Mouse (Mus musculus): ENCODE measurements at regions not wholly inside any gene's neighbourhood (a gene's known extent, or its start where the extent isn't known, plus 50 kb on each side); places are given as distances from the start of the nearest gene placed in this dataset.

- Histone ChIP-seq H3K9me3 (ENCODE audit: low read length) (no peaks in the 10 kb centered on the region), H3K4me3 (replicated peaks; ENCODE audit: low read length) (no peak overlapping the region), H3K4me1 (replicated peaks; ENCODE audit: low read depth, low read length) (peaks cover 9% of the 10 kb centered on the region), H3K27me3 (ENCODE audit: insufficient read depth, low read length) (no peaks in the 10 kb centered on the region), H3K36me3 (ENCODE audit: insufficient read depth, low read length) (no peaks in the 10 kb centered on the region)
- TF ChIP-seq POU5F1 (IDR thresholded peaks at IDR 0.05; ENCODE audit: borderline replicate concordance, low read length) (no peak), CTCF (conservative IDR thresholded peaks at IDR 0.05; ENCODE audit: low read length) (no peak), NANOG (IDR thresholded peaks at IDR 0.05; ENCODE audit: borderline replicate concordance, low read length) (no peak)
Measured at GRCm38 (mm10) chr10:93393902-93394301, 59.3 kb upstream of the Lta4h start.

DNA sequence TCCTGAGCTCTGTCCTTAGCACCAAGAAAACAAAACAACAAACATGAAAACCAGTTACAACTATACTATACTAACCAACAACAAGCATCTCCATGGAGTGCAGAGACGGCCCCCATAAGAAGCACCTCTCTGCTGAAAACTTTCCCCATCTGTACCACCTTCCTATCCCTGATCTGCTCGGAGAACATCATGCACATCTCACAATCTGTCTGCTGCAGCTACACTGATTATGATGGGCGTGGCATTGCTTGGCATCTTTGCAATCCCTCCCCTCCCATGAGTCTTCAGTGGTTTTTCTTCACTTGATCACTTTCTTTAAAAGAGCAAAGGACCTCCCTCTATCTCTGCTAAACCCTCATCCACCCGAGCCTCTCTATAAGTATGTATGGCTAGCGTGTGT lies 55.5 kb upstream of the Lta4h start:
- TF ChIP-seq NANOG (IDR thresholded peaks at IDR 0.05; ENCODE audit: borderline replicate concordance, low read length) (no peak), CTCF (conservative IDR thresholded peaks at IDR 0.05; ENCODE audit: low read length) (no peak), POU5F1 (IDR thresholded peaks at IDR 0.05; ENCODE audit: borderline replicate concordance, low read length) (no peak)
- H3K27me3 ChIP-seq (ENCODE audit: insufficient read depth, low read length), result no peaks in the 10 kb centered on the region
- no peaks in the 10 kb centered on the region for H3K36me3 ChIP-seq (ENCODE audit: insufficient read depth, low read length)
- no peaks in the 10 kb centered on the region for H3K4me1 ChIP-seq (replicated peaks; ENCODE audit: low read depth, low read length)
- H3K4me3 ChIP-seq (replicated peaks; ENCODE audit: low read length), result no peak overlapping the region
- no peaks in the 10 kb centered on the region for H3K9me3 ChIP-seq (ENCODE audit: low read length)

DNA sequence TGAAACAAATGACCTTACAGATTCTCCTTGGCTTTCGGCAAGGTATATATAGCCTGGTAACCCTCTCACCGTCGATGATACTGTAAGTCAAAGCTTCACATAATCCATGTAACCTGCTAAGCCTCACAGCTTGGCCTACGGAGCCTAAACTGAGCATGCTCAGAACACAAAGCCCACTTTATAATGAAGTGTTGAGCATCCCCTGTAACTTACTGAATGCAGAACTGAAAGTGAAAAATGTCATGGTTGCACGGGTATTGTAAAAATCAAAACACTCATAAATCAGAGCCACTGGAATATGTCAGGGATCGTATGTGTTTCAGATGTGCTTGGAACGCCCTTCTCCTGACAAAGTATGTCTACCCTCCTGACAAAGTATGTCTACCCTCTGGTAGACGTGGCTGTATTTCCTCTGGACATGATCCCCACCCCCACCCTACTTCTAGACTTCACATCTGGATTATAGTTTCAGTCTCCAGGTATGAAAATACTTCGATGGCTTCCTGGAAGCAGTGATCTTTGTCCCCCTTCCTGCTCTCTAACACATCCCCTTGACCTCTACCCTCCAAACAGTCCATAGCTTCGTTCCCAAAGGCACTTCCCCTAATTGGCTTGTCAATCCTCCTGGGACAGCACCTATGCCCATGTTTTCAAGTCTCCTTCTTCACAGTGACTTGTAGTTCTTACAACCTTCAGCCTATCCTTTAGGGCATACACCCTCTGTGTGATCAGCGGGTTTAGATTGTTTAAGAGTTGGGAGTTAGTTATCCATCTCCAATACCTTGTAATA lies 54.5 kb upstream of the Lta4h start:
- no peaks in the 10 kb centered on the region for H3K36me3 ChIP-seq (ENCODE audit: insufficient read depth, low read length)
- no peaks in the 10 kb centered on the region for H3K4me1 ChIP-seq (replicated peaks; ENCODE audit: low read depth, low read length)

GRCm38 (mm10) chr10:93402689-93403509 lies 50.3 kb upstream of the Lta4h start:
- H3K36me3 ChIP-seq (ENCODE audit: insufficient read depth, low read length), result no peaks in the 10 kb centered on the region
- no peaks in the 10 kb centered on the region for H3K9me3 ChIP-seq (ENCODE audit: low read length)
- H3K27me3 ChIP-seq (ENCODE audit: insufficient read depth, low read length), result no peaks in the 10 kb centered on the region
- no peaks in the 10 kb centered on the region for H3K4me1 ChIP-seq (replicated peaks; ENCODE audit: low read depth, low read length)
- TF ChIP-seq CTCF (conservative IDR thresholded peaks at IDR 0.05; ENCODE audit: low read length), result no peak
- TF ChIP-seq POU5F1 (IDR thresholded peaks at IDR 0.05; ENCODE audit: borderline replicate concordance, low read length), result no peak
- TF ChIP-seq NANOG (IDR thresholded peaks at IDR 0.05; ENCODE audit: borderline replicate concordance, low read length), result no peak
- no peak overlapping the region for H3K4me3 ChIP-seq (replicated peaks; ENCODE audit: low read length)

More for the DNA sequence above, 54.5 kb upstream of the Lta4h start:
- Histone ChIP-seq H3K4me3 (replicated peaks; ENCODE audit: low read length) (no peak overlapping the region), H3K9me3 (ENCODE audit: low read length) (no peaks in the 10 kb centered on the region), H3K27me3 (ENCODE audit: insufficient read depth, low read length) (no peaks in the 10 kb centered on the region)
- TF ChIP-seq NANOG (IDR thresholded peaks at IDR 0.05; ENCODE audit: borderline replicate concordance, low read length) (no peak), POU5F1 (IDR thresholded peaks at IDR 0.05; ENCODE audit: borderline replicate concordance, low read length) (no peak), CTCF (conservative IDR thresholded peaks at IDR 0.05; ENCODE audit: low read length) (no peak)
